Mouse (Mus musculus): ENCODE measurements at regions not wholly inside any gene's neighbourhood (a gene's known extent, or its start where the extent isn't known, plus 50 kb on each side); places are given as distances from the start of the nearest gene placed in this dataset.
"Not testable (repeated sequence)": the region's sequence is repeated elsewhere in the genome, so short reads cannot be mapped to it uniquely, and the experiment has no call there.

- no peak for DNase-seq (ENCODE audit: low read depth, low spot score)
These were observed 263.0 kb upstream of the Nfia start for GRCm38 (mm10) chr4:97509576-97509975.

GRCm38 (mm10) chr4:97505734-97506133 lies 266.8 kb upstream of the Nfia start:
- DNase-seq (ENCODE audit: low read depth, low spot score), result no peak

- no peak for DNase-seq (ENCODE audit: low read depth, low spot score)
These were observed 281.2 kb upstream of the Nfia start for GRCm38 (mm10) chr4:97491248-97491804.

- no peak for DNase-seq (ENCODE audit: low read depth, low spot score)
These were observed 286.2 kb upstream of the Nfia start for GRCm38 (mm10) chr4:97486354-97486753.

- no peak for DNase-seq (ENCODE audit: low read depth, low spot score)
These were observed 287.3 kb upstream of the Nfia start for GRCm38 (mm10) chr4:97485225-97485624.

- DNase-seq (ENCODE audit: low read depth, low spot score), result no peak
These were observed 289.8 kb upstream of the Nfia start for GRCm38 (mm10) chr4:97482701-97483246.

- no peak for DNase-seq (ENCODE audit: low read depth, low spot score)
These were observed 290.7 kb upstream of the Nfia start for GRCm38 (mm10) chr4:97481836-97482235.

GRCm38 (mm10) chr4:97476571-97477190 lies 293.7 kb upstream of the Gm10192 start:
- peak; percentile 49 for DNase-seq (ENCODE audit: low read depth, low spot score)

- DNase-seq (ENCODE audit: low read depth, low spot score), result not testable (repeated sequence)
These were observed 290.5 kb upstream of the Gm10192 start for GRCm38 (mm10) chr4:97473492-97473891.

GRCm38 (mm10) chr4:97465932-97466666 lies 283.1 kb upstream of the Gm10192 start:
- no peak for DNase-seq (ENCODE audit: low read depth, low spot score)

GRCm38 (mm10) chr4:97465517-97465916 lies 282.6 kb upstream of the Gm10192 start:
- DNase-seq (ENCODE audit: low read depth, low spot score), result no peak

GRCm38 (mm10) chr4:97461177-97461576 lies 278.2 kb upstream of the Gm10192 start:
- DNase-seq (ENCODE audit: low read depth, low spot score), result no peak

GRCm38 (mm10) chr4:97439288-97440029 lies 256.5 kb upstream of the Gm10192 start:
- DNase-seq (ENCODE audit: low read depth, low spot score), result peak; percentile 10

- DNase-seq (ENCODE audit: low read depth, low spot score), result no peak
These were observed 249.7 kb upstream of the Gm10192 start for GRCm38 (mm10) chr4:97432681-97433080.

- no peak for DNase-seq (ENCODE audit: low read depth, low spot score)
These were observed 249.1 kb upstream of the Gm10192 start for GRCm38 (mm10) chr4:97432094-97432493.

- DNase-seq (ENCODE audit: low read depth, low spot score), result no peak
These were observed 248.3 kb upstream of the Gm10192 start for GRCm38 (mm10) chr4:97431239-97431638.

- no peak for DNase-seq (ENCODE audit: low read depth, low spot score)
These were observed 236.9 kb upstream of the Gm10192 start for GRCm38 (mm10) chr4:97419845-97420244.

GRCm38 (mm10) chr4:97418616-97419015 lies 235.7 kb upstream of the Gm10192 start:
- peak; percentile 65 for DNase-seq (ENCODE audit: low read depth, low spot score)

- no peak for DNase-seq (ENCODE audit: low read depth, low spot score)
These were observed 235.0 kb upstream of the Gm10192 start for GRCm38 (mm10) chr4:97417943-97418342.

- DNase-seq (ENCODE audit: low read depth, low spot score), result no peak
These were observed 225.8 kb upstream of the Gm10192 start for GRCm38 (mm10) chr4:97408633-97409296.

- DNase-seq (ENCODE audit: low read depth, low spot score), result no peak
These were observed 211.8 kb upstream of the Gm10192 start for GRCm38 (mm10) chr4:97394697-97395280.
